ENCODE assay signal across 30 mouse cellular contexts in the genomic region with DNA sequence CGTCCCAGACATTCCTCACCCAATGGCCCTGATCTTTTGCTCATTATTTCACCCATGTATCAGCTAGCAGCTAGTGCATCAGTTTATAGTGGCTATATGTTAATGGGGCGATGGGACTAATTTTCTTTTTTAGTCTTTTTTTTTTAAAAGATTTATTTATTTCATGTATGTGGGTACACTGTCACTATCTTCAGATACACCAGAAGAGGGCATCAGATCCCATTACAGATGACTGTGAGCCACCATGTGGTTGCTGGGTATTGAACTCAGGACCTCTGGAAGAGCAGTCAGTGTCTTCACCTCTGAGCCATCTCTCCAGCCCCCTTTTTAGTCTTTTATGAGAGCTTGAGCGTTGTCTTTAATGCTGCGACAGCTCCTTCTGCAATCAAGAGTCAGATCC. TPM values are rescaled to one million over a fixed set of nuclear protein-coding genes. Genes with fewer than 3 reads are reported as not detected.
"Had no signal": no experiment of that assay in that cellular context is flagged by ENCODE, and none has a peak within 500 bp of the region (broad histone marks: within the 10 kb centered on the region; RNA-seq: fewer than 3 reads in every experiment).

No protein-coding gene starts in this region.

RNA-seq across cellular contexts. Expression of gene Cxcl17, which starts 13.7 kb away (rescaled TPM):
- total RNA-seq: gastrocnemius, adult 18-20 months; gastrocnemius, postnatal 10 days; gastrocnemius, postnatal 25 days; gastrocnemius, postnatal 4 days; granulocyte monocyte progenitor cell, adult 5-6 weeks; heart, adult 8-10 months; heart, postnatal 14 days; heart, postnatal 36 days; hematopoietic stem cell, adult 5-6 weeks; hindbrain, postnatal 0 days; layer of hippocampus, adult 8-10 months; layer of hippocampus, postnatal 14 days; layer of hippocampus, postnatal 36 days; left cerebral cortex, adult 18-20 months; left cerebral cortex, postnatal 14 days; left cerebral cortex, postnatal 36 days had no signal
- polyA plus RNA-seq: heart, embryonic 12.5 days; hindbrain, embryonic 11.5 days; intestine, embryonic 14.5 days; limb, embryonic 14.5 days; liver, embryonic 13.5 days had no signal

RNA-seq across cellular contexts. Expression of gene Cnfn, which starts 56.9 kb away (rescaled TPM):
- total RNA-seq: gastrocnemius, adult 18-20 months; gastrocnemius, postnatal 10 days; gastrocnemius, postnatal 25 days; gastrocnemius, postnatal 4 days; granulocyte monocyte progenitor cell, adult 5-6 weeks; heart, adult 8-10 months; heart, postnatal 14 days; heart, postnatal 36 days; hematopoietic stem cell, adult 5-6 weeks; hindbrain, postnatal 0 days; layer of hippocampus, postnatal 14 days; layer of hippocampus, postnatal 36 days; left cerebral cortex, adult 18-20 months; left cerebral cortex, postnatal 14 days; left cerebral cortex, postnatal 36 days had no signal
- polyA plus RNA-seq: heart, embryonic 10.5 days; heart, embryonic 12.5 days; heart, embryonic 14.5 days; hindbrain, embryonic 11.5 days; hindbrain, embryonic 13.5 days; hindbrain, embryonic 15.5 days; intestine, embryonic 14.5 days; kidney, embryonic 14.5 days; kidney, embryonic 16.5 days; limb, embryonic 10.5 days; limb, embryonic 12.5 days; liver, embryonic 11.5 days had no signal
